Mouse (Mus musculus) T-cell, adult 2 months (primary cell): ENCODE results near the gene Gm498.

Source experiments
- DNase-seq: peaks from one replicate; pipeline ENCODE4 v3.0.0; 2022; ENCODE audit warnings: low spot score

The Gm498 gene

DNA sequence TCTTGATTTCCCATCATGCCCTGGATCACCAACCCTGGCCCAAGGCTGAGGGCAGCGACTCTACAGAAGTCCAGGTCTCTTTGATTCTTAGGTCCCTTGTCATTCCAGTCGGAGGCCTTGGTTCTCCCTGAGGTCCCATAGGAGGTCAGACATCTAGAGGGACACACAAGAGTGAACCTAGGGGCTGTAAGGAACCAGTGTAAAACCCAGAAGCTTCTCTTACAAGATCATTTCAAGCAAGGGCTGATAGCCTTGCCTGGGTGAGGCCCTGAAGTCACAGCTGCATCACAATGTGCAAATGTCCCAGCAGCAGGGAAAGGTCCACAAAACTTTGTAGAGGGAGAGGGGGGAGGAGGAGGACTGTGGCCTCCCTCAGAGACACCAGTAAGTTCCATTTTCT lies at the start of gene Gm498:
Gene Gm498, plus strand, starts transcription at position 301 of the 400 bp plus-strand sequence.
- no peak for DNase-seq

DNA sequence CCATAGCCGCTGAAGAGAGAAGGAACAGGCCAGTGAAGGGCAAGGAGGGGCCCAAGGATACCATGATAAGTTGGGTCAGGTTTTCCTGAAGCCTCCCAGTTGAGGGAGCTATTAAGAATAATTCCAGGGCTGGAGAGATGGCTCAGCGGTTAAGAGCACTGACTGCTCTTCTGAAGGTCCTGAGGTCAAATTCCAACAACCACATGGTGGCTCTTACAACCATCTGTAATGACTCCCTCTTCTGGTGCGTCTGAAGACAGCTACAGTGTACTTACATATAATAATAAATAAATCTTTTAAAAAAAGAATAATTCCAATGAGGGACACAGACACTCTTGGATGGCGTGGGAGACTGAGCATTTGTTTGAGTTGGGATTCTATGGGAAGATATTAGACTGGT lies 47.4 kb upstream of the Gm498 start:
- DNase-seq: no peak

DNA sequence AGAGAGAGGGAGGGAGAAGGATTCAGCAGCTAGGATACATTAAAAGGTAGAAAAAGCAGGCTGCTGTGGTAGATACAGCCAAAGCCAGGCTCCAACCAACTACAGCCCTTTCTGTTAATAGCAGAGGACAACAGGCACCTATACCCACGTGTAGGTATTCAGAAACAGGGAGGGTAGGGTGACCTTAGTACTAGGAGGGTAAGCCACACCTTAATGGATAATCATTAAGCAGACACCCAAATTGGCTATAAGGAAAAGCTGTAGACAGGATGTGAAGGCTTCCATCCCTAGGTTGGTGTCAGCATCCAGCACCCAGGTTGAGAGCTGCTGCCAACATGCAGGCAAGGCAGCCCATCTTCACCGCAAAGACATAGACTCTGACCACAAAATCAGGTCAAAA lies 45.4 kb upstream of the Gm498 start:
- DNase-seq: no peak

DNA sequence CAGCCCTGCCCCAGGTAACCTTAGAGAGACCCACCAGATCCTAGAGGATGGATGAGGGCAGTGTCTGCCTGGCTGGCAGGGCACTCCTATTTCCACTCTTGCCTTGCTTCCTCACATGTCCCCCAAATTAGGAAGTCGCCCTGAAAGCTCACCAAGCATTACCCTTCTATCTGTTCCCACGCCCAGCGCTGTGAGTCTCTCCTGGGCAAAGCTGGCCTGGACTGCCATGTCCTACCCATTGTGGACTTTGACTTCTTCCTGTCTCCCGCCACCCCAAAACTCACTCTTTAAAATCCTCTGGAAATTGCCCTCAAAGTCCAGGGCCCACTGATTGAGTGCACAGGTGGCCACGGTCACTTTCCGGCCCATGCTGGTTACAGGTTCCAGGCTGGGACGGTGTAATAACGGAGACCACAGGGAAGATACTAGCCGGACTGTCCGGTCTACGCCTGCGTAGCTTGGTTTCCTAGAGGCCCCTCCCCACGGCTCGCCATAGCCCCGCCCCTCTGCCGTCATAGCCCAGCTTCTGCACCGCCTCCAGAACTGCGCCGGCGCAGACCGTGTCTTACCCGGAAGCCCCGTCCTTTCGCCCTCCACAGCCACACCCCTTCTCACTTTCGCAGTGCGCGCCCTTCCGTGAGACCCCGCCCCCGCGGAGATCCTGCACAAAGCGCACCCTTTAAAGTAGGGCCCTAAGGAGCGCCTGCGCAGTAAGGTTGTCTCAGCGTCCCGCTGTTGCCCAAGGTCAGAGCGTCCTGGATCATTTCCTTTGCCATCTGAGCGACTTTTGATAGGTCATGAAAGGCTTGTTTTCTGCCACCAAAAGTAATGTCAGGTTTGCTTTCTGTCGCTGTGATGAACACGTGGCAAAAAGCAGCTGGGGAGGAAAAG lies 44.0 kb upstream of the Gm498 start, which contains the start of the genes Nadsyn1 and Dhcr7:
Gene Nadsyn1, minus strand, starts transcription at position 475 of the 891 bp plus-strand sequence.
Gene Dhcr7, plus strand, starts transcription at position 771 of the 891 bp plus-strand sequence.
- DNase-seq: peak; percentile 98

DNA sequence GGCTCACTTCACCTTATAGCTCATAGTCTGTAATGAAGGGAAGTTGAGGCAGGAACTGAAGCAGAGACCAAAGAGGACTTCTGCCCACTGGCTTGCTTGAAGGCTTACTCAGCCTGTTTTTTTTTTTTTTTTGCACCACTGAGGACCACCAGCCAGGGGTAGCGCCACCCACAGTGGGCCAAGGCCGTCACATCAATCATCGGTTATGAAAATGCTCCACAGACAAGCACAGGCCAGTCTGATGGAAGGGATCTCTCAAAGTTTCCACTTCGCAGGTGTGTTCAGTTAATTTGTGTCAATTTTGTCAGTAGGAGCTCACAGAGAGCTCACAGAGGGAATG lies 43.4 kb upstream of the Gm498 start:
- no peak for DNase-seq

DNA sequence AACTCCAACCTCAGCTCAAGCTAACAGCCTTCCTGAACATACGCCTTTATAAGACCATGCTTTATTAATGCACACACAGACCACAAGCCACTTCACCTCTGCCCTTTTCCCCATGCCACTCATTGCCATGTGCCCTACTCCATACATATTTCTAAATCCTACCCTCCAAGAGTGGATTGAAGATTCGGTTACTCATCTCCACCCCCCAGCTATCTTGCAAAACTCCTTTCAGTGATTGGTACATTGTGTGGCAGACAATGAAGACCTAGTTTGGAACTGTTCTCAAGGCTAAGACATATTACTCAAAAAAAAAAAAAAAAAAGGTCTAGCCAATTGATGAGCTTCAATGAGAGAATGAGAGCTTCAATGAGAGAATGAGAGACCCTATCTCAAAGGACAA lies 39.7 kb upstream of the Gm498 start:
- no peak for DNase-seq

DNA sequence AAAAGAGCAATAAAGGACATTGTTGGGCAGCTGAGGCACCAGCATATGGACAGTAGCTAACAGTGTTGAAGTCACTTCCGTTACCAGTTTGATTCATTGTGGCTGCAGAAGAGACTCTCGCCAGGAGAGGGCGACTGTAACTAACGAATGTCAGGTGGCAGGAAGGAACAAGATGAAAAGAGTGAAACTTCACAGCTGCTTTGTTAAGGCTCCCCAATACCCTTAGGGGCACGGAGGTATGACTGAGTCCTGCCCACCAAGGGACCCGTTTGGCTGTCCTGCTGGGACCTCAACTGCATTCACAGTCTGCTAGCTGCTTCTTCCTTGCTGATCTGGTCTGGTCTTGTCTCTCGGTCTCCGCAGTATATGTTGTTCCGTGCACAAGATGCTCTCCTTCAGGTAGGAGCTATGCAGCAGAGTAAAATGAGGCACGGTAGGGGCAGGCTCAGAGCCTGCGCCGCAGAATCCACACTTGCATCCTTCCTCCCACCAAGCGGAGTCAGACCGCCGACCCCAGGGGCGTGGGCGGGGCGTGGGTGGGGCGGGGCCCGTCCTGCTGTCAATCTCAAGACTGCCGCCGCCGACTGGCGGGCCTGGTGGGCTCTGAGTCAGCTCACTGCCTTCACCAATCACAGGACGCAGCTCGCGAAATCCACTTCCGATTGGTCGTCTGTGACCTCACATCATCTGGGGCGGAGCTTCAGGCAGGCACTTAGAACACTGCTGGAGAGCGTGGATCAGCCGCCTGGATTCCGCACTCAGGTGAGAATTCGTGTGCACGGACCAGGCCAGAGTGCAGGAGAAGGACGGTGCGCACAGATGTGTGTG lies 36.9 kb upstream of the Gm498 start:
- peak; percentile 96 for DNase-seq

DNA sequence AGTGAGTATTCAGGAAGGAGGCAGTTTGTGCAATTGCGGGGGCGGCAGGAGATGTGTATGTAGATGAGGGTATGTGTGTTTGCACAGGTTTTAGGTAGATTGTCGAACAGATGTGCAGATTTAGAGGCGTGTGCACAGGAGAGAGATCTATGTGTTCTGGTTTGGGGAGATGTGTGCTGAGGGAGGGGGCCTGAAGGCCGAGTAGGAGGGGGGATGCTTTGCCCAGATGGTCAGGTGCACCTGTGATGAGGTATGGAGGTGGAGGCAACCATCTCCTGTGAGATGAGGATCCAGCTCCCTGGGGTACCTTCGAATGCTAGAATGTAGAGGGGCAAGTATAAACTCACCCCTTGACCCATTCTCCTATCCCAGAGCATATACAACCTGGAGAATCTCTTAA lies 36.2 kb upstream of the Gm498 start:
- DNase-seq: no peak

DNA sequence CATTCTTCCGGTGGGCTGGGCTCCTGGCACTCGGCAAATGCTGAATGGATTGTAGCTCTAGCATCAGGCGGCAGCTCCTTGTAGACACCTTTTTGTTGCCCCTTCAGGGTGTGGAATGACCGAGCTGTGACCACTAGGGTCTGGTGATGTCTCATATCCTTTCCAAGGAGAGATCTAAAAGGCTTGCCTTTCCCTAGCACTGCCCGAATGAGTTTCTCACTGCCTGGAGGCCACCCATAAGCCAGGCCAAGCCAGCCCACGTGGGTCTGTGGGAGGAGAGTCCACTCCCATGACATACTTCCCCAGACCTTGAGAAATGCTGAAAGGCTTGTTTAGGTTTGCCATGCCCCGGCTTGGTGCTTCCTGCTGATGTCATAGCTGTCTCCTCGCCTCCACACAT lies 34.4 kb upstream of the Gm498 start:
- DNase-seq: no peak

DNA sequence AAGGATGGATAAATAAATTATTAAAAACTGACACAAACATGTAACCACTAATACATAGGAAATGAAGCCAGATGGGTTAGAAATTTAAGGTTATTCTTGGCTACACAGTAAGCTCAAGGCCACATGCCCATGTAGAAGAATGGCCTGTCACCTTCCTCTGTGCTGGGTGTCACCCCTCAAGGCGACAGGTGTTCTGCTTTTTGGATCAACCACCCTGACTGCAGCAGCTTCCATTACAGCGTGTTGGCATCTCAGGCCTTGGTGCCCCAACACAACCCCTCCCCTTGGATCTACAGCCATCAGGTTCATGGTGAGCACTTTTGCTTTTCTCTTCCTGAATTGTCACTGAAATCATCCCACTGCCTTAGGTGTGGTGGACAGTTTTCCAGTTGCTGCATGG lies 34.0 kb upstream of the Gm498 start:
- no peak for DNase-seq

DNA sequence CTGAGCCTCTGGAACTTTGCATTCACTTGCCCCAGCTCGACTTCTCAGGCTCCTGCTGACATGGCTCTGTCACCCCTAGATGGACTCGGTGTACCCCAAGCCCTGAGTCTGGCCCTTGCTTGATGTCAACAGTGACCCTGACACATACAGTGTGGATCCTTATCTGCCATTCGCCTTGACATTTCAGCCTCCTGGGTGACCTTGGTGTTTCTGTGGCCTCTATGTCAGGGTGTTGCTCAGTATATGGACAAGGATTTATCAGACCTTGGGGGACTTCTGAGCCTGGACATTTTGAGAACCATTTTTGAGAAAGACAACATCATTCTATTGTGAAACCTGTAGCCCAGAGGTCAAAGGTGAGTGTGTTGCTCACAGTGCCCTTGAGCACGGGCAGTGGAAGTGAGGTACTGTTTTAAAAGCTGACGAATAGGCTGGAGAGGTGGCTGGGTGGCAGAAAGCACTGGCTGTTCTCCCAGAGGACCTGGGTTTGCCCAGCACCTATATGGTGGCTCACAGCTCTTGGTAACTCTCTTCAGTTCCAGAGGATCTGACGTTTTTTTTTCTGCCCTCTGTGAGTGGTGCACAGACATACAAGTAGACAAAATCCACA lies 33.0 kb upstream of the Gm498 start:
- no peak for DNase-seq

DNA sequence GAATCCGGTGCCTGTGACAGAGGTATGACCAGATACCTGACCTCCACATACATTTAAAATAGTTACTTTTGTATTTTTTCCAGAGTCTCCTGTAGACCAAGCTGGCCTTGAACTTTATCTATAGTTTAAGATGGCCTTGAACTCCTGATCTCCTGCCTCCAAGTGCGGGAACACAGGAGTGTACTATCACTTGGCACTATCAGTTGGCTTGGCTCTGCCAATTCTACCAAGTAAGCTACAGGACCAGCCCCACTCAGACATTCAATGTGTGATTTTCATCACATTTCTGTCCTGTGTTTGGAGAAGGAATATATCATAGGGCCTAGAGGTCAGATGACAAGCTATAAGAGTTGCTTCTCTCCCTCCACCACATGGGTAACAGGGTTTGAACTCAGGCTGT lies 32.3 kb upstream of the Gm498 start:
- no peak for DNase-seq

DNA sequence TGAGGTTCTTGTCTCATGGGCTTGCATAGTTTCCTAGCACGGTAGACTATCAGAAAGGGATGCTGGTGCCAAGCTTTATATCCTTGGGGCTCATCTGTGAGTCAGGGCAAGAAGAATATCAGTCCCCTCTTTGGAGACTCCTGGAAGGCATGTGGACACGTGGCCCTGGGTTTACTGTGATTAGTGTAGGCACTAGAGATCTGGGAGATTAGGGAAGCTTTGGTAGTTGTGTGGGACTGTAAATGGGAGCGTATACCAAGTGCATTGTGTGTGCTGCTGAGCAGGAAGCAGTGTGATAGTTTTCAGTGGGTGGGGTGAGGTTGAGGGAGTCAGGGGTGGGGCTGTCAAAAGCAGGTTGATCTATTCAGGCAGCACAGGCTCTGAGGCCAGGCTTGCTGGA lies 31.7 kb upstream of the Gm498 start:
- no peak for DNase-seq

DNA sequence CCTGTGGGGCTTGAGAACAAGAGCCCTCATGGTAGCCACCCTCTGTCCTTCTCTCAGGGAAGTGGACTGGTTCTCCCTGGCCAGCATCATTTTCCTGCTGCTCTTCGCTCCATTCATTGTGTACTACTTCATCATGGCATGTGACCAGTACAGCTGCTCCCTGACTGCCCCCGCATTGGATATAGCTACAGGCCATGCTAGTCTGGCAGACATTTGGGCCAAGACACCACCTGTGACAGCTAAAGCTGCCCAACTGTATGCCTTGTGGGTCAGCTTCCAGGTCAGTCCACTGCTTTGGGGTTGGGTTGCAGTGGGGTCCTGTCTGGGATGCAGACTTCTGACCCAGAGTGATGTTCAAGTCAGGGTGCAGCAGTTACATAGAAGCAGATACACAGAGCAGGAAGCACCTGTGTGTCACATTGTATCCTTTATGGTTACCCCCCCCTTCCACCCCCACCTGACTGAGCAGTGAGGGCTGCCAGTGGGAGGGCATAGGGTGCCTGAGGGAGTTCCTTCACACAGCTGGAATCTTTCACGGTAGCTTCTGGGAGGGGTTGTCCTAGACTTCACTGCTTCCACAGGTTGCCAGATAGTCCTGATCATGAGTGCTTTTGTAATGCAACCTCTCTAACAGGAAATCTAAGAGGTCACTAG lies 28.8 kb upstream of the Gm498 start:
- DNase-seq: no peak

DNA sequence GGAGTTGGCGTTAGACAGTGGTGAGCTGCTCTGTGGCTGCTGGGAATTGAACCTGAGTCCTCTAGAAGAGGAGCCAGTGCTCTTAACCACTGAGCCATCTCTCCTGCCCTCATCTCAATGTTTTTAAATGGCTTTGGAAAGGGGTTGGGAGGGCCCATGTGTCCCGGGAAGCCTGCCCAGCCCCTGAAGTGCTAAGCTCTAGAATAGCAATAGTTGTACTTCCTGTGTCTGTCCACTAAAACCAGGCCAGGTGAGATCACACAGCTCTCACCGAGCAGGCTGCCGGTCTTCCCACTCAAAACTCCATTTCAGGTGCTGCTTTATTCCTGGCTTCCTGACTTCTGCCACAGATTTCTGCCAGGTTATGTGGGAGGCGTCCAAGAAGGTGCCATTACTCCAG lies 26.5 kb upstream of the Gm498 start:
- DNase-seq: no peak

DNA sequence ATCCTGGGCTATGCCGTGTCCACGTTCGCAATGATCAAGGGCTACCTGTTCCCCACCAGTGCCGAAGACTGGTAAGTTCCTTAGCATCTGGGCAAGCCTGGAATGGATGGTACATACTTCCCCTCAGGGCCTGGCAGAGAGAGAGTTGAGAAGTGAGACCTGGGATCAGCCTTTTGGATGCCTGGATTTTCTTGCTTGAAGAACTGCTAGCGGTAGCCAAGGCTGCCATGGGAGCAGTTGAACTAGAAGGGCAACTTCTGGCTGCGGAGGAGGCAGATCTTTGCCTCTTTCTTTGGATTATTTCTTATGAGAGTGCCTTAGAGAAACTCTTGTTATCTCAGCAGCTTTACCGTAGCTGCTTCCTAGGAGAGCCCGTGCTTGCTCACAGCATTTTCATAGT lies 25.3 kb upstream of the Gm498 start:
- no peak for DNase-seq

DNA sequence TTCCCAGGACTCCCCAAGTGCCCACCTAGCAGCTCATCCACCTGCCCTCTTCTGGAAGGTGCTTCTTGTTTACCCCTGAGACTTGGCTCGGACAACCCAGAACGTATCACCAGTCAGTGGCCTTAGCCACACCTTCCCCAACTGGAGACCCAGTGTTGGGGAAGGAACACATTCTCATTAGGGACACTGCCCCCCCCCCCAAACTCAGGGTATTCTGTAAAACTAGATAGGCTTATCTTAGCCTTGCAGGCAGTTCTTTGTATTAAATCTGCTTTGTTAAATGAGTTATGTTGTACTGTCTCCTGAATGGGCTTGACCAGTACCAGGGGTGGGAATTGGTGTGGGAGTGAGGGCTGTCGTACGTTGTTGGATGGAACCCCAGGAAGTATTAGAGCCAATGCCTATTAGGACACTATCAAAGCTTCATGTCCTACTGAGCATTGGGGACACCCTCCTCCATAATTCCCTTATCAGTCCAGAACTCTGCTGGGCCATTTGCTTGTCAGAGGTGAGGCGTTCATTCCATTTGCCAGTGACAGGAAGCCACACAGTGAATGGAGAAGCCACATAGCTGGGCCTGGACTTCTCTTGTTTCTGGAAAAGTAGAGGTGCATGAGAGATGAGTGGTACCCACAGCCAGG lies 18.4 kb upstream of the Gm498 start:
- DNase-seq: no peak

DNA sequence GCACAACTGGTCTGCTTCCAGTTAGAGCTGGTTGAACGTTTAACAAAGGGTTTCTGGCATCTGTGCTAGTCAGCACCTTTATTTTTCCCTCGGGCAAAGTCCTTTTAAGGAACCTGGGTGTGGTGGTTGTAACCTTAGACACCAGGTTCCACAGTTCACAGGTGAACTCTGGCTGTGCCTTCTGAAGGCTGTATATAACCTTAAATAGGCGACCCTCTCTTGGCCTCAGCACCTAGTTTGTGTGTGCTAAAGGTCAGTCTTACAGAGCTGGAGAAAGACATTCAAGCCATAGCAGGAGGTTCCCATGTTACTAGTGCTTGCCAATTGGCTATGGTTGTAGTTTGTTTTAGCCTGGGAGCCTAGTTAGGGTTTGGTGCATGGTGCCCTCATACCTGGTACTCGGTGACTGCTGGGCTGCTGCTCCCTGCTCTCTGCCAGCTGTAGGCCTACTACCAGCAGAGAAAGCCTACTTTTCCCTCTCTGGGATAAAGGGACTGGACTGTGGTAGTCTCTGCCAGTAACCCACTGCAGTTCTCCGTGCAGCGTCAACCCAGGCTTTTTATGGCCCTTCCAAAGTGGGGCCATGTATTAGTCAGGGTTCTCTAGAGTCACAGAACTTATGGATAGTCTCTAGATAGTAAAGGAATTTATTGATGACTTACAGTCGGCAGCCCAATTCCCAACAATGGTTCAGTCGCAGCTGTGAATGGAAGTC lies 17.7 kb upstream of the Gm498 start:
- no peak for DNase-seq

DNA sequence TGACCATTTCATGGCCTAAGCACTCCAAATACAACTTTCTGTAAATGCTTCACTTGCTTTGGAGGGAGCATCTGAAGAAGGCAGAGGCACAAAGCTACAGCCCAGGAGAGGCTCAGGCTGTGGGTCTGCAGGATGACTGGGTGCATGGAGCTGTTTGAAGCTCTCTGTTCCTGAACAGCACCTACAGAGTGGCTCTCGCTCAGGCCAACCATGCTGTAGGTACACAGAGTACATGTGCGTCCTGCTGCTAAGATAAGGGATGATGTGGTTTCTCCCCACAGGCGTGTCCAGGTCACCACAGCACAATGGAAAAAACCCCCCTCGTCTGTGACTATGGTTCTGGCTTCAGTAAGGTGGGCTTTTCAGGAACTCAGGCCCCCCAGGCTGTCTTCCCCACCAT lies 2.2 kb downstream of the Gm498 start:
- no peak for DNase-seq

DNA sequence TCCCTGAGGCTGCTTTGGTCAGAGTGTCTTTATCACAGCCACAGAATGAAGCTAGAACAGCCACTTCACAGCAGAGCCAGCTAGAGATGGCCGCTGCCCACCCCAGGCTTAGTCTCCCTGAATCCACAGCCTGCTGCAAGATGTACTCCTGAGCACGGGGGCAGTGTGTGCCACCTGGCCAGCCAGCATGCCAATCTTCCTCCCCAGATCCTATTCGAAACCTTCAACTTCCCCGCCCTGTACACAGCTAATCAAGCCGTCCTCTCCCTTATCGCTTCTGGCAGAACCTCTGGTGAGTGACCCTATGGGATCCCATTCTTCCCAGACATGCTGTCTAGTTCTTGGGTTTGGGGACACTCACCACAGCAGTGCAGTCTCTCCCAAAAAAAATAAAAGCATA lies 17.1 kb downstream of the Gm498 start:
- no peak for DNase-seq

DNA sequence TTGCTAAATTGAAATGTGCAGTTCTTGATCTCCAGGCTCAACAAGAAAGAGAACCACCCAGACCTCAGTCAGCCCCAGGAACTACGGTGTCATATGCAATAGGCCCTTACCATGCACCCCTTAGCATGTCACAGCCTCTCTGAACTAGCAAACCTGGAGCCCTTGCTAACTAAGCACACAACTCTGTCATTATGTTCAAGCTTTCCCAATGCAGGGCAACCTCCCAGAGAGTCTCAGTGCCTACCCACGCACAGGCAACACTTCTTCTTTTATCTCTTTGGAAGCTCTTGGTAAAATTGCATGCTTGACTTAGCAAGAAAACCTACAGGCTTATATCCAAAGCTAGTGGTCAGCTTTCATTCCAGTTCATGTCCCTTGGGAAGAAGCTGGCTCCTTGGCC lies 24.5 kb downstream of the Gm498 start:
- no peak for DNase-seq
